Mouse (Mus musculus) olfactory bulb, adult 2 months (tissue): ENCODE measurements around the gene Arhgap28.

Experiments used
- CTCF ChIP-seq: fragments of 200-500 bp; IDR thresholded peaks from 2 replicates; pipeline ENCODE4 v1.5.1; 2012; ENCODE audit warnings: low read depth, mild to moderate bottlenecking, low read length, moderate library complexity; ENCODE audit not compliant: insufficient read depth
- POLR2A ChIP-seq: fragments of 200-500 bp; IDR thresholded peaks from 2 replicates; pipeline ENCODE4 v1.6.1; 2012; ENCODE audit warnings: mild to moderate bottlenecking, low read depth, low read length, moderate library complexity; ENCODE audit not compliant: insufficient read depth

DNA sequence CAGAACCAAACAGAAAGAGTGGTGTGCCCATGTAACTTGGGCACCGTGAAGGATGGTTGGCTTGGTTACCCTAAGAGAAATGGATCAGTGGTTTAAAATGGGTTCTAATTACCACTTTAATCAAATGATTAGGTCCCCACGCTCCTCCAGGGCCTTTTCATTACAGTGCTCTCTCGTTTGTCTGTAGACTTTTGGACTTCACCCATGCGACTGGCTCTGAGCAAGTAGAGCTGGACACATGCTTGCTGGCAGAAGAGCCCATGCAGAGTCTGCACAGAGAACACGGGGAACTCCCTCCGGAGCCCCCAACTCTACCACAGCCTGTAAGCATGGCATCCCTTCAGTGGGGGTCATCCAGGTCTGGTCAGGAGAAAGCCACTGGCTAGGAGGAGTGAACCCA, 190.3 kb downstream of the Arhgap28 start:
- TF ChIP-seq CTCF (no peak), POLR2A (no peak)
